Mouse (Mus musculus): ENCODE measurements around the gene 1700012P22Rik.

DNA sequence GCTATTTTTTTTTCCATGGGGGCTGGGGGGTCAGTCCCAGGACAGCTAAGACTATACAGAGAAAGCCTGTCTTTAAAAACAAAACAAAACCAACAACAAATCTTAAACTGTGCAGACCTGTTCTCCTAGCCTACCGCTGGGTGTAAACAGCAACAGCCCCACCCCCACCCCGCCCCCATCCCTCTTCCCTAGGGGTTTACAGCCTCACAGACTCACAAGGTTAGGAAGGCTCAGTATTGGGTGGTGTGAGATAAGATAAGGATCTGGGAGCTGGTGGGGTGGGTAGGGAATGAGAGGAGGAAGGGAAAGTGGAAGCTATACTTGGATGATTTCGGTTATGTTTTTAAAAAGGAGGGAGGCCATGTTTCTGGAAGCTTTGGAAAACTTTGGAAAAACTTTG, 42.3 kb downstream of the 1700012P22Rik start:
- TF ChIP-seq CTCF (IDR thresholded peaks at IDR 0.05; ENCODE audit: low read depth, low read length) (no peak), POLR2A (IDR thresholded peaks at IDR 0.05; ENCODE audit: extremely low read depth, insufficient read depth, low read length) (no peak)
